In the genomic region with DNA sequence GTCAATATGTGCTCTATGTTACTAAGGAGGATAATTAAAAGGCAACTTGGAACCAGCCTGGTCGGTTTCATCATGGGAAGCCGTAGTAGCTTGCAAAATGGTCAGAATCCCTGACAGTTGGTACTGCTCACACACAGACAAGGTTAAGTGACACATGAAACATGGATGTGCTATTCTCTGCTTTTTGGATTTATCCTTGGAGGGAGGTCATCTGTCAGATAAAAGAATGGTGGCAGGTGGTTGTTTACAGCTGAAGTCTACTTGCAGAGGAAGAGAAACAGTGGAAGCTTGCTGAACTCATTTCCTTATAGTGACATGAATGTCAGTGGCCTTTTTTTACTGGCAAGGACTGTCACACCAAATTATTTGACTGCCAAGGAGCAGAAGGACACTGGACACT, we compare ENCODE assay signal across 15 mouse cellular contexts. TPM values are rescaled to one million over a fixed set of nuclear protein-coding genes. Genes with fewer than 3 reads are reported as not detected.
"Had no signal": no experiment of that assay in that cellular context is flagged by ENCODE, and none has a peak within 500 bp of the region (broad histone marks: within the 10 kb centered on the region; RNA-seq: fewer than 3 reads in every experiment).

No protein-coding gene starts in this region.

- H3K4me2 ChIP-seq: limb, embryonic 15.5 days; liver, embryonic 12.5 days; lung, embryonic 14.5 days; neural tube, embryonic 15.5 days; stomach, embryonic 15.5 days had no signal

- H3K36me3 ChIP-seq: limb, embryonic 15.5 days; liver, embryonic 12.5 days; midbrain, embryonic 10.5 days; neural tube, embryonic 15.5 days; stomach, embryonic 15.5 days had no signal

- H3K27ac ChIP-seq: left cerebral cortex, adult 2 months; limb, embryonic 15.5 days; liver, embryonic 12.5 days; midbrain, embryonic 10.5 days; neural tube, embryonic 15.5 days; stomach, embryonic 15.5 days had no signal

- H3K9me3 ChIP-seq: limb, embryonic 15.5 days; liver, embryonic 12.5 days; midbrain, embryonic 10.5 days; neural tube, embryonic 15.5 days; stomach, embryonic 15.5 days had no signal

- DNase-seq: kidney, postnatal 10 days; lung, embryonic 14.5 days; lung, postnatal 10 days; lung, postnatal 4 days; midbrain, embryonic 14.5 days; right cerebral cortex, postnatal 4 days; thymus, adult 2 months; thymus, postnatal 25 days had no signal

- H3K9ac ChIP-seq: limb, embryonic 15.5 days; liver, embryonic 12.5 days; lung, embryonic 14.5 days; neural tube, embryonic 15.5 days; stomach, embryonic 15.5 days had no signal

- H3K4me1 ChIP-seq: limb, embryonic 15.5 days; liver, embryonic 12.5 days; midbrain, embryonic 10.5 days; neural tube, embryonic 15.5 days; stomach, embryonic 15.5 days had no signal

- H3K27me3 ChIP-seq: limb, embryonic 15.5 days; liver, embryonic 12.5 days; neural tube, embryonic 15.5 days; stomach, embryonic 15.5 days had no signal

- ATAC-seq: liver, embryonic 12.5 days had no signal

- H3K4me3 ChIP-seq: left cerebral cortex, adult 2 months; limb, embryonic 15.5 days; liver, embryonic 12.5 days; midbrain, embryonic 10.5 days; myocyte; neural tube, embryonic 15.5 days; stomach, embryonic 15.5 days had no signal

RNA-seq across cellular contexts. Expression of a gene that starts 32.5 kb away (rescaled TPM):
- polyA plus RNA-seq: myocyte had no signal
